Mouse (Mus musculus): Measurements from ENCODE around the gene Pmel. TPM values are rescaled to one million over a fixed set of nuclear protein-coding genes. Genes with fewer than 3 reads are reported as not detected.

Gene Pmel
- polyA plus RNA-seq, 1 experiment from 2014 or later, result 0.63 TPM

GRCm38 (mm10) chr10:128665806-128666205 lies 38.2 kb upstream of the Pmel start:
- no peak overlapping the region for H3K9ac ChIP-seq (replicated peaks; ENCODE audit: low read depth, low read length)
- 95% methylated on average over 2 of the region's 2 CpGs for WGBS
- H3K9me3 ChIP-seq (ENCODE audit: control insufficient read depth, low read length), result no peaks in the 10 kb centered on the region
- no peak overlapping the region for H3K27ac ChIP-seq (ENCODE audit: low read depth, low read length)
- no peak overlapping the region for H3K4me3 ChIP-seq (ENCODE audit: low read depth, low read length)
- no peak overlapping the region for H3K4me2 ChIP-seq (ENCODE audit: low read depth, low read length)
- no peak for ATAC-seq (ENCODE audit: low read depth)
- no peaks in the 10 kb centered on the region for H3K4me1 ChIP-seq (ENCODE audit: control insufficient read depth, insufficient read depth, low read length)
- no peaks in the 10 kb centered on the region for H3K36me3 ChIP-seq (ENCODE audit: control insufficient read depth, insufficient read depth, low read length)
- H3K27me3 ChIP-seq (ENCODE audit: control insufficient read depth, insufficient read depth, low read length), result no peaks in the 10 kb centered on the region

DNA sequence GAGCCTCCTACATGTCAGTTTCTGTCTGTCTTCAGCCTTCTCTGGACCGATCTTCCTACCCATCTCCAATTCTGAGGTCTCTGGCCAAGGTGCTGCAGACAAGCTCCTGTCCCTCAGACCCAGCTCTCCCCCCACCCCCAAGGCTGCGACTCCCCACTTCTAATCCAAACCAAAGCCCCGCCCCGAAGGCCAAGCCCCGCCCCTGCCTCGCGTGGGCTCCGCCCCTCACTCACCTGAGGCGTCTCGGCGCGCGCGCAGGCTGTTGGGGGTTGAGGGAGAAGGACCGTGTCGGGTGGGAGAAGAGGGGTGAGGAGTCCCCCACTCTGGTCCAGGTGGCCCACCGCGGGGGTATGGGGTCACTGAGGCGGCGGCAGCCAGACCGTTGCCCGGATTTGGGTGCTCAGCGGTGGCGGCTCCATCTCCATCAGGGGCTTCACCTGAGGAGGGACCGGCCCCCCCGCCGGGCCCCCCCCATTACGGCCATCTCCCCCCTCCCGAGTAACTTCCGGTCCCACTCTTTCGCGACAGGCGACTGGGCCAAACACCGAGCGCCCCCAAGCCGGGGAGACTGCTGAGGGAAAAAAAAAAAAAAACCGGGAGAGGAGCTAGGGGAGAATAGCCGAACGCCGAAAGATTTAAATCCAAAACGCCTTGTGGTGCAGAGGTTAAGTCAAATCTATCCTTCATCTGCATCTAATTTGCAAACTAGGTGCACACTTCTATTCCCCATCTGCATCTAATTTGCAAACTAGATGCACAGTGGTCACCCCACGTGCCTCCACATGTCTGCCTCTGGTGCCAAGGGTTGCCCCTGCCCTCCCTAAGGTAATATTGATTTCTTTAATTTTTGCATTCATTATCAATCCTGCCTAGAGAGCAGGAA lies 35.0 kb upstream of the Pmel start:
- under 1% methylated on average over 38 of the region's 42 CpGs for WGBS
- H3K4me2 ChIP-seq (ENCODE audit: low read depth, low read length), result peak overlapping the region; percentile 78
- peak overlapping the region; percentile 63 for H3K9ac ChIP-seq (replicated peaks; ENCODE audit: low read depth, low read length)
- no peaks in the 10 kb centered on the region for H3K27me3 ChIP-seq (ENCODE audit: control insufficient read depth, insufficient read depth, low read length)
- ATAC-seq (ENCODE audit: low read depth), result peak; percentile 64
- H3K36me3 ChIP-seq (ENCODE audit: control insufficient read depth, insufficient read depth, low read length), result no peaks in the 10 kb centered on the region
- peak overlapping the region; percentile 67 for H3K4me3 ChIP-seq (ENCODE audit: low read depth, low read length)
- peak overlapping the region; percentile 78 for H3K27ac ChIP-seq (ENCODE audit: low read depth, low read length)
- no peaks in the 10 kb centered on the region for H3K9me3 ChIP-seq (ENCODE audit: control insufficient read depth, low read length)
- H3K4me1 ChIP-seq (ENCODE audit: control insufficient read depth, insufficient read depth, low read length), result peaks cover 6% of the 10 kb centered on the region

DNA sequence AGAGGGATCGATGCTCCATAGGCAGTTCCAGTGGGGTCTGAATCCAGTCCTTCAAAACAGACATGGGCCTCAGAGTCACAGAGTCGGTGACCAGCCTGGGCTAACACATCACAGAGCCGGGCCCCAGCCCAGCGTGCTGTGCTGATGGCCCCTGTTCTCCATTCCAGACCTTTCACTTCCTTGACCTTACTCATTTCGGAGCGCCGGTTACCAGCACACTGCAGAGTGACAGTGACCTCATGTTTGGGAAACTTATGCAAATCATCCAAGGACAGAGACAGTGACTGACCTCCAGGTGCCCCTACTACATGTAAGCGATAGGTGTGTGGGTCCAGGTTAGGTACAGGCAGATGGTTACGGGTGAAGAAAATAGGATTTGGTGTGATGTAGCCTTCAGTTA lies 32.8 kb upstream of the Pmel start:
- no peak for ATAC-seq (ENCODE audit: low read depth)
- Histone ChIP-seq H3K4me3 (ENCODE audit: low read depth, low read length) (no peak overlapping the region), H3K27me3 (ENCODE audit: control insufficient read depth, insufficient read depth, low read length) (no peaks in the 10 kb centered on the region), H3K9me3 (ENCODE audit: control insufficient read depth, low read length) (no peaks in the 10 kb centered on the region), H3K27ac (ENCODE audit: low read depth, low read length) (no peak overlapping the region), H3K4me1 (ENCODE audit: control insufficient read depth, insufficient read depth, low read length) (peaks cover 6% of the 10 kb centered on the region), H3K36me3 (ENCODE audit: control insufficient read depth, insufficient read depth, low read length) (no peaks in the 10 kb centered on the region), H3K9ac (replicated peaks; ENCODE audit: low read depth, low read length) (no peak overlapping the region), H3K4me2 (ENCODE audit: low read depth, low read length) (no peak overlapping the region)
- whole genome bisulfite sequencing, result 92% methylated on average over 9 of the region's 9 CpGs

DNA sequence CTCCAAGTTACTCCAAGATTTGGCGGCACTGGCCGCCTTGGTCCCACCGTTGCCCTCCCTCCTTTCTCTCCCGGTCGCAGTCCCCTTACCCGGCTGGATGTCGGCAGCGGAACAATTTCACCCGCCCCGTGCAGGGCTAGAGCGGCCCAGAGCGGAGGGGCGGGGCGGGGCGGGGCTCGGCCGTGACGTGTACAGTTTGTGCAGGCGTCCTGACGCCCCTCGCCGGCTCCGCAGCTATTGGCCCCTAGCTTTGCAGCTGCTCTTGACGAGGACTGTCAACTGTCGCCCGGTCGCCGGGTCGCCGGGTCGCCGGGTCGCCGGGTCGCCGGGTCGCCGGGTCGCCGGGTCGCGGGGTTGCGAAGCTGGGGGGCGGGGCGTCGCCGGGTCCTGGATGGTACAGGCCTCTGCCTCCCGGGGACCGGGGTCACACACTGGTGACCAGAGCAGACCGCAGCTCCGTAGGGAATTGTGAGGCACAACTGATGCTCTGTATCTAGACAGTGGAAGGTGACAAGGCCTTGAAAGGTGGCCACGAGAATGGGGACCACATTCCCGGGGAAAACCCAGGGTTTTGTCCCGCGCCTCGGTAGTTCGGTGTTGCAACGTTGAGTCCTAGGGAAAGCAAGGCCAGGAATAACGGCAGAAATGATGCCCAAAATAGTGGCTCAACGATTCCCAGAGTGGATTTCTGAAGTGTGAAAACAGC lies 30.1 kb upstream of the Pmel start, which contains the start of gene Suox:
Gene Suox, minus strand, starts transcription at position 311 of the 706 bp plus-strand sequence.
- H3K27ac ChIP-seq (ENCODE audit: low read depth, low read length), result peak within 1 kb of the TSS; percentile 78
- peak within 1 kb of the TSS; percentile 89 for H3K4me2 ChIP-seq (ENCODE audit: low read depth, low read length)
- ATAC-seq (ENCODE audit: low read depth), result peak; percentile 94
- no peaks in the 10 kb centered on the region for H3K27me3 ChIP-seq (ENCODE audit: control insufficient read depth, insufficient read depth, low read length)
- under 1% methylated on average over 60 of the region's 60 CpGs for WGBS
- peaks cover 6% of the 10 kb centered on the region for H3K4me1 ChIP-seq (ENCODE audit: control insufficient read depth, insufficient read depth, low read length)
- no peaks in the 10 kb centered on the region for H3K9me3 ChIP-seq (ENCODE audit: control insufficient read depth, low read length)
- H3K36me3 ChIP-seq (ENCODE audit: control insufficient read depth, insufficient read depth, low read length), result no peaks in the 10 kb centered on the region
- H3K4me3 ChIP-seq (ENCODE audit: low read depth, low read length), result peak within 1 kb of the TSS; percentile 62
- peak within 1 kb of the TSS; percentile 66 for H3K9ac ChIP-seq (replicated peaks; ENCODE audit: low read depth, low read length)

DNA sequence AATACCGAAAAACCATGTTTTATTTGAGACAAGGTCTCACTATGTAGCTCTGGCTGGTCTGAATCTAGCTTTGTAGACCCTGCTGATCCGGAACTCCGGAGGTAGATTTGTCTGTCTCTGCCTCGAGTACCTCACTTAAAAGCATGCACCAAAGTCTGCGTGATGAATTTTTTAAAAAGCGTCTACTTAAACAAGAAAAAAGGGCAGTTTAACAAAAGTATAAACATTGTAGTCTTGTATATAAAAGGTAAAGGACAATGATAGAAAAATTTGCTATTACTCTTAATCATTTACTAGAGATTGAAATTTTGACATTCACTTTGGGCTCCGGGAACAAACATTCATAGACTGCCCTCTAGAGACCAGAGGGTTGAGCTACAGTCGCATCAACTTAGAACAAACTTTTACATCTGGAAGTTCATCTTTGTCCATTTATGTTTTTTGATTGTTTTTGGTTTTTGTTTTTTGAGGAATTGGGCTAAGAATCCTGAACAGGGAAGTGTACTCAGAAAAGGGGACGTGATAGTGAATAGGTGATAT lies 29.5 kb upstream of the Pmel start:
- Histone ChIP-seq H3K4me2 (ENCODE audit: low read depth, low read length) (peak overlapping the region; percentile 89), H3K9me3 (ENCODE audit: control insufficient read depth, low read length) (no peaks in the 10 kb centered on the region), H3K9ac (replicated peaks; ENCODE audit: low read depth, low read length) (no peak overlapping the region), H3K36me3 (ENCODE audit: control insufficient read depth, insufficient read depth, low read length) (0 out of 2 replicates have a peak, but pooled peaks cover 5% of the 10 kb centered on the region), H3K4me3 (ENCODE audit: low read depth, low read length) (peak overlapping the region; percentile 62), H3K27me3 (ENCODE audit: control insufficient read depth, insufficient read depth, low read length) (no peaks in the 10 kb centered on the region), H3K4me1 (ENCODE audit: control insufficient read depth, insufficient read depth, low read length) (peaks cover 6% of the 10 kb centered on the region), H3K27ac (ENCODE audit: low read depth, low read length) (peak overlapping the region; percentile 78; the same call in 1 of the 2 replicates)
- 3% methylated on average over 9 of the region's 9 CpGs for WGBS
- ATAC-seq (ENCODE audit: low read depth), result 0 out of 2 replicates have a peak, but pooled peaks have one; percentile 18

GRCm38 (mm10) chr10:128695411-128695991 lies 8.5 kb upstream of the Pmel start:
- ATAC-seq (ENCODE audit: low read depth), result no peak
- Histone ChIP-seq H3K27me3 (ENCODE audit: control insufficient read depth, insufficient read depth, low read length) (no peaks in the 10 kb centered on the region), H3K4me1 (ENCODE audit: control insufficient read depth, insufficient read depth, low read length) (peaks cover 10% of the 10 kb centered on the region), H3K9me3 (ENCODE audit: control insufficient read depth, low read length) (no peaks in the 10 kb centered on the region), H3K27ac (ENCODE audit: low read depth, low read length) (peak overlapping the region; percentile 96), H3K36me3 (ENCODE audit: control insufficient read depth, insufficient read depth, low read length) (no peaks in the 10 kb centered on the region), H3K4me3 (ENCODE audit: low read depth, low read length) (peak overlapping the region; percentile 90), H3K9ac (replicated peaks; ENCODE audit: low read depth, low read length) (peak overlapping the region; percentile 97), H3K4me2 (ENCODE audit: low read depth, low read length) (peak overlapping the region; percentile 76)
- 2% methylated on average over 22 of the region's 22 CpGs for WGBS

DNA sequence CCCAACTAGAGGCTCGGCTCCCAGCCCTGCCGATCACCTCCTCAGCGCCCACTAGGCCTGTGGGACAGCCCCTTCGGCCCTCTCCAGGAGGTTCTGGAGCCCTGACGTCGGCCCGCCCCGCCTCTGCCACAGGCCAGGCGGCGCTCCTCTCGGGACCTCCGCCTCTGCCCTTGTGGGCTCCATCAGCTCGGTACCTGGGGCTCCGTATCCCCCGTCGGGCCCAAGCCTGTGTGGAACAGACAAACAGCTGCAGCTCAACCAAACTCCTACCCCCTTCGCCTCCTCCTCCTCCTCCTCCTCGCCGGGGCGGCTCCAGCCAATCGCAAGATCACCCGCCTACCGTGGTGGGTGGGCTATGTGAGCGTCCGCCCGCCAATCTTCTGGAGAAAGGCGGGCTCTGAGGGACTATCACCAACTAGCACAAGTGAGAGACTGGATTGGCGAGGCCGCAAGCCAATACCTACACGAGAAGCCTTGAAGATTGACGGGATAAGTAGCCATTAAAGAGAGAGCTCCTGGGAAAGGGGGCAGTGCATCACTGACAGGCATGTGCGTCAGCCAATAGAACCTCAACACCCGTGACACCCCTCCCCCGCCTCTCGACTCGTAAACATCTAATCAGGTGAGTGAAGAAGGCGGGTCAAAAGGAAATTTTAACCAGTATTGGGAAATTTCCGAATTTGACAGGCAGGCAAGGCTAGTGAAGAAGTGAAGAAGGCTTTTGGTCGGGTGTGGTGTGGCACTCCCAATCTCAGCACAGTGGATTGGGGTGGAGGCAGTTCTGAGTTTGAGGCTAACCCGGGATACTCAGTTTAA lies 7.8 kb upstream of the Pmel start, which contains the start of gene Rab5b:
Gene Rab5b, minus strand, starts transcription at position 273 of the 816 bp plus-strand sequence.
- WGBS, result 2% methylated on average over 35 of the region's 40 CpGs
- peak within 1 kb of the TSS; percentile 76 for H3K4me2 ChIP-seq (ENCODE audit: low read depth, low read length)
- ATAC-seq (ENCODE audit: low read depth), result peak; percentile 99
- H3K9me3 ChIP-seq (ENCODE audit: control insufficient read depth, low read length), result no peaks in the 10 kb centered on the region
- no peaks in the 10 kb centered on the region for H3K36me3 ChIP-seq (ENCODE audit: control insufficient read depth, insufficient read depth, low read length)
- H3K27me3 ChIP-seq (ENCODE audit: control insufficient read depth, insufficient read depth, low read length), result no peaks in the 10 kb centered on the region
- peak within 1 kb of the TSS; percentile 90 for H3K4me3 ChIP-seq (ENCODE audit: low read depth, low read length)
- H3K9ac ChIP-seq (replicated peaks; ENCODE audit: low read depth, low read length), result peak within 1 kb of the TSS; percentile 97
- H3K4me1 ChIP-seq (ENCODE audit: control insufficient read depth, insufficient read depth, low read length), result peaks cover 10% of the 10 kb centered on the region
- H3K27ac ChIP-seq (ENCODE audit: low read depth, low read length), result peak within 1 kb of the TSS; percentile 96

- peak overlapping the region; percentile 61; the same call in 1 of the 2 replicates for H3K27ac ChIP-seq (ENCODE audit: low read depth, low read length)
Observed at GRCm38 (mm10) chr10:128697072-128697725, 6.8 kb upstream of the Pmel start.

More at GRCm38 (mm10) chr10:128697072-128697725, 6.8 kb upstream of the Pmel start:
- no peaks in the 10 kb centered on the region for H3K27me3 ChIP-seq (ENCODE audit: control insufficient read depth, insufficient read depth, low read length)
- H3K36me3 ChIP-seq (ENCODE audit: control insufficient read depth, insufficient read depth, low read length), result no peaks in the 10 kb centered on the region
- ATAC-seq (ENCODE audit: low read depth), result no peak
- peak overlapping the region; percentile 24; the same call in 1 of the 2 replicates for H3K4me3 ChIP-seq (ENCODE audit: low read depth, low read length)
- H3K9me3 ChIP-seq (ENCODE audit: control insufficient read depth, low read length), result no peaks in the 10 kb centered on the region
- no peak overlapping the region for H3K9ac ChIP-seq (replicated peaks; ENCODE audit: low read depth, low read length)
- peaks cover 10% of the 10 kb centered on the region for H3K4me1 ChIP-seq (ENCODE audit: control insufficient read depth, insufficient read depth, low read length)
- 93% methylated on average over 6 of the region's 6 CpGs for WGBS
- H3K4me2 ChIP-seq (ENCODE audit: low read depth, low read length), result peak overlapping the region; percentile 39
